Mouse (Mus musculus) ES-E14 (cell line): ENCODE data around the gene Fanca.

Experiments used
- CHD2 ChIP-seq: IDR thresholded peaks from 2 replicates; pipeline ENCODE4 v1.6.1; 2014; ENCODE audit warnings: mild to moderate bottlenecking, low read depth, low read length, inconsistent platforms
- HCFC1 ChIP-seq: IDR thresholded peaks from 2 replicates; pipeline ENCODE4 v1.6.1; 2012; ENCODE audit warnings: low read length, inconsistent platforms, borderline replicate concordance; ENCODE audit not compliant: insufficient read depth
- ZC3H11A ChIP-seq: IDR thresholded peaks from 2 replicates; pipeline ENCODE4 v1.6.1; 2012; ENCODE audit warnings: low read depth, mild to moderate bottlenecking, inconsistent platforms, low read length, borderline replicate concordance

GRCm38 (mm10) chr8:123279828-123280227 is 38.5 kb downstream of the Fanca start:
- no peak for TF ChIP-seq CHD2
- TF ChIP-seq HCFC1: no peak
- no peak for TF ChIP-seq ZC3H11A
